Mouse (Mus musculus) embryonic facial prominence, embryonic 11.5 days (tissue): ENCODE results near the gene Cnksr3. TPM values are rescaled to one million over a fixed set of nuclear protein-coding genes. Genes with fewer than 3 reads are reported as not detected.

Experiments
- ATAC-seq: fragments of 200-750 bp; cut with Nextera tagmentation; replicated peaks from 2 replicates; pipeline ENCODE4 v1.8.0; 2017; ENCODE audit warnings: low read depth; ENCODE audit not compliant: insufficient number of reproducible peaks, low FRiP score, low TSS enrichment
- DNase-seq: peaks from one replicate; pipeline ENCODE4 v3.0.0-alpha.2; 2015; ENCODE audit warnings: low spot score
- H3K27ac ChIP-seq: fragments of 300-500 bp; sonication (generic); replicated peaks from 2 replicates; pipeline ENCODE4 v1.5.1; 2014; ENCODE audit warnings: mild to moderate bottlenecking, low read depth, low read length, control low read depth
- H3K27me3 ChIP-seq: fragments of 300-500 bp; sonication (generic); 2 replicates; pipeline ENCODE4 v1.6.1; 2014; ENCODE audit warnings: mild to moderate bottlenecking, low read length, moderate library complexity, mixed read lengths; ENCODE audit not compliant: control insufficient read depth, insufficient read depth
- H3K36me3 ChIP-seq: fragments of 300-500 bp; sonication (generic); replicated peaks from 2 replicates; pipeline ENCODE4 v1.6.1; 2014; ENCODE audit warnings: low read depth, mild to moderate bottlenecking, low read length, moderate library complexity, mixed read lengths; ENCODE audit not compliant: control insufficient read depth, insufficient read depth
- H3K4me1 ChIP-seq: fragments of 300-500 bp; sonication (generic); 2 replicates; pipeline ENCODE4 v1.6.1; 2014; ENCODE audit warnings: low read length, mixed read lengths; ENCODE audit not compliant: control insufficient read depth, insufficient read depth
- H3K4me2 ChIP-seq: fragments of 300-500 bp; sonication (generic); 2 replicates; pipeline ENCODE4 v1.6.1; 2014; ENCODE audit warnings: low read depth, mild to moderate bottlenecking, control low read depth, low read length, moderate library complexity
- H3K4me3 ChIP-seq: fragments of 300-500 bp; sonication (generic); 2 replicates; pipeline ENCODE4 v1.5.1; 2014; ENCODE audit warnings: low read depth, low read length, control low read depth
- H3K9ac ChIP-seq: fragments of 300-500 bp; sonication (generic); replicated peaks from 2 replicates; pipeline ENCODE4 v1.6.1; 2014; ENCODE audit warnings: mild to moderate bottlenecking, control low read depth, low read length
- H3K9me3 ChIP-seq: fragments of 300-500 bp; sonication (generic); replicated peaks from 2 replicates; pipeline ENCODE4 v1.6.1; 2016; ENCODE audit warnings: mild to moderate bottlenecking, low read length, inconsistent platforms, mixed read lengths; ENCODE audit not compliant: control insufficient read depth
- WGBS: fragments of 180-500 bp; shearing (Covaris S2); extraction: QIAGEN DNeasy Blood & Tissue Kit; methylation state at CpG from one replicate; pipeline ENCODE4 v1.1.7; 2014; 5-methylcytosine and 5-hydroxymethylcytosine counted together
- polyA plus RNA-seq: library from polyadenylated mRNA; unstranded; fragments of >200 nt; fragmentation: Nextera tagmentation; extraction: Ambion mirVana; gene quantifications from 2 replicates; pipeline ENCODE4 v1.2.1, GENCODE M21; 2014

Cnksr3 gene
- polyA plus RNA-seq, 1 experiment from 2014 or later: 10.1 TPM

DNA sequence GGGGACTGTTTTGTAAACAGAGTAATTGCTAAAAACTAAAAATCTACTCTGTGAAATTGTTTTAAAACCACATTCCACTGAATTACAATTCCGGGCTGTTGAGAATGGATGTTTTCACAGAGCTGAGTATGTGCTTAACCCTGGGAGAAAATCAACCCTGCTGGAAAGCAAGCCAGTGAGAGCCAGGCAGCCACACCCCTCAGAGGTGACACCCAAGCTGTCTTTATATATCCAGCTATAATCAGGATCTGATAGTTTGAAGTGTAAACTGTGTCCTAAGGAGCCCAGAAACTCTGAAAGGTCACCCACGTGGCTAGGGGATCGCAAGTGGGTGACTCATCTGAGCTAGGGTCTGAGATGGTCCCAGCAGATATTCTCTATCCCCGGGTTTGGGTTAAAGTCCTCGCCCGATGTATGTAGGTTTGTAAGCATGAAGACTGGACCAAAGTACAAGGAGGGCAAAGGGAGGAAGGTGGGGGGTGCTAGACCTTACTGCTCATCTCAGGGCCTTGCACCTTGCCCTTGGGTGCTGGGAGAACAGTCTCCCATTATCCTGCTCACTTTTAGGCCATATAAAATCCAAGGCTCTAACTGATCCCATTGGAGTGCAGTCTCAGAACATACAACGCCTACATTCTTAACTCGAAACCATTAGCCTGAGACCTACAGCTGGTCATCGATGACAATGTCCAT is 20.2 kb downstream of the Cnksr3 start:
- H3K9ac ChIP-seq: no peak overlapping the region
- WGBS: 83% methylated on average over 9 of the region's 9 CpGs
- no peaks in the 10 kb centered on the region for H3K27me3 ChIP-seq
- ATAC-seq (no peak), DNase-seq (no peak)
- no peaks in the 10 kb centered on the region for H3K36me3 ChIP-seq
- no peak overlapping the region for H3K4me3 ChIP-seq
- H3K9me3 ChIP-seq: no peaks in the 10 kb centered on the region
- no peak overlapping the region for H3K27ac ChIP-seq
- no peaks in the 10 kb centered on the region for H3K4me1 ChIP-seq
- no peak overlapping the region for H3K4me2 ChIP-seq

DNA sequence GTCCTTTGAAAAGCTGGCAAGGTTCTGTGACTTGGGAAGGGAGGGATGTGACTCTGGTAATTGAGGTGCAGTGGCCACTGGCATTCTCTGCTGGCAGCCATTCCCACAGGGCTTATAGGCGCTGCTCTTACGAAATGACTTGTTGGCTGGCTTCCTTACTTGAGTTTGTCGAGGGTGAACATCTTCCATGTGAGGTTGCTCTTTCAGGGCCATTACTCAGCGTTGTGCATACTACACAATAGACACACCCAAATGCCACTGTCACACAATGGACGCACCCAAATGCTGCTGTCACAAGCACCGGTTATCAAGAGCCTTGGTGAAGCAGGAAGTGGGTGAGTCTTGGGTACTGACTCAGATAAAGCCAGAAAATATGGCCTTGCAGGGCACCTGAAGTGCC is 22.8 kb downstream of the Cnksr3 start:
- H3K9me3 ChIP-seq: no peaks in the 10 kb centered on the region
- H3K27ac ChIP-seq: no peak overlapping the region
- H3K9ac ChIP-seq: no peak overlapping the region
- 83% methylated on average over 6 of the region's 6 CpGs for WGBS
- no peaks in the 10 kb centered on the region for H3K4me1 ChIP-seq
- no peak for ATAC-seq
- H3K4me2 ChIP-seq: no peak overlapping the region
- H3K36me3 ChIP-seq: no peaks in the 10 kb centered on the region
- no peak overlapping the region for H3K4me3 ChIP-seq
- no peak for DNase-seq
- H3K27me3 ChIP-seq: no peaks in the 10 kb centered on the region

GRCm38 (mm10) chr10:7187881-7188280 is 24.2 kb downstream of the Cnksr3 start:
- H3K36me3 ChIP-seq: no peaks in the 10 kb centered on the region
- WGBS: 66% methylated on average over 7 of the region's 7 CpGs
- H3K27me3 ChIP-seq: no peaks in the 10 kb centered on the region
- H3K4me1 ChIP-seq: peaks cover 4% of the 10 kb centered on the region; the same call in 1 of the 2 replicates
- H3K4me3 ChIP-seq: no peak overlapping the region
- DNase-seq (no peak), ATAC-seq (no peak)
- H3K9me3 ChIP-seq: no peaks in the 10 kb centered on the region
- H3K4me2 ChIP-seq: no peak overlapping the region
- H3K9ac ChIP-seq: no peak overlapping the region
- H3K27ac ChIP-seq: no peak overlapping the region

DNA sequence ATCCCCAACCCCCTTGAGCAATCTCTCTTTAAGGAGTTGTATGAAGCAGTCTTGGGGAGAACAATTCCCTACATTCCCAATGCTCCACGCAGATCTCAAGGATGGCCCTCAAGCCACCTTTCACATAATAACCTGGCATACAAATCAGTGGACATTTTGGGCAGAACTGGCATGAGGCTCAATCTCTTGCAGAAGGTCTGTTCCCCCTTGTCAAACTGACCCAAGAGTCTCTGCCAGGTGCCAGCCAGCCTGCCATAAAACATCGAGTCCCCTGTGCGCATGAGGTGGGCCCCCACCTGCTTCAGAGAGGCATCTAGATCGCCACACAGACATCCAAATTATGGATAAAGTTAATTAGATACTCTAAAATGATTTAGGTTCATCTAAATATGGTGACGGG is 25.0 kb downstream of the Cnksr3 start:
- Histone ChIP-seq H3K4me2 (no peak overlapping the region), H3K36me3 (no peaks in the 10 kb centered on the region), H3K27ac (no peak overlapping the region), H3K4me1 (peaks cover 7% of the 10 kb centered on the region; the same call in 1 of the 2 replicates), H3K9ac (no peak overlapping the region), H3K4me3 (no peak overlapping the region), H3K27me3 (no peaks in the 10 kb centered on the region), H3K9me3 (no peaks in the 10 kb centered on the region)
- 92% methylated on average over 5 of the region's 5 CpGs for WGBS
- DNase-seq: no peak
- ATAC-seq: no peak

GRCm38 (mm10) chr10:7186018-7186417 is 26.0 kb downstream of the Cnksr3 start:
- WGBS: 92% methylated on average over 5 of the region's 5 CpGs
- ATAC-seq: no peak
- Histone ChIP-seq H3K9me3 (no peaks in the 10 kb centered on the region), H3K27ac (no peak overlapping the region), H3K4me3 (no peak overlapping the region), H3K4me1 (peaks cover 7% of the 10 kb centered on the region; the same call in 1 of the 2 replicates), H3K36me3 (no peaks in the 10 kb centered on the region), H3K4me2 (no peak overlapping the region), H3K27me3 (no peaks in the 10 kb centered on the region), H3K9ac (no peak overlapping the region)
- no peak for DNase-seq

- peak; percentile 69 for DNase-seq
- no peak overlapping the region for H3K4me2 ChIP-seq
- H3K27ac ChIP-seq: no peak overlapping the region
Observed at GRCm38 (mm10) chr10:7183171-7183631, 28.8 kb downstream of the Cnksr3 start.

GRCm38 (mm10) chr10:7182555-7183170 is 29.4 kb downstream of the Cnksr3 start:
- Histone ChIP-seq H3K9ac (no peak overlapping the region), H3K4me2 (no peak overlapping the region), H3K27ac (no peak overlapping the region), H3K4me3 (no peak overlapping the region), H3K9me3 (no peaks in the 10 kb centered on the region), H3K4me1 (peaks cover 7% of the 10 kb centered on the region; the same call in 1 of the 2 replicates), H3K27me3 (no peaks in the 10 kb centered on the region), H3K36me3 (no peaks in the 10 kb centered on the region)
- ATAC-seq (no peak), DNase-seq (no peak)
- 60% methylated on average over 12 of the region's 12 CpGs for whole genome bisulfite sequencing

More at GRCm38 (mm10) chr10:7183171-7183631, 28.8 kb downstream of the Cnksr3 start:
- Histone ChIP-seq H3K27me3 (no peaks in the 10 kb centered on the region), H3K9me3 (no peaks in the 10 kb centered on the region), H3K36me3 (no peaks in the 10 kb centered on the region), H3K9ac (no peak overlapping the region), H3K4me1 (peaks cover 7% of the 10 kb centered on the region; the same call in 1 of the 2 replicates), H3K4me3 (no peak overlapping the region)
- ATAC-seq: peak; percentile 69; the same call in 1 of the 2 replicates
- 17% methylated on average over 6 of the region's 6 CpGs for WGBS

GRCm38 (mm10) chr10:7180296-7180695 is 31.7 kb downstream of the Cnksr3 start:
- Histone ChIP-seq H3K9ac (no peak overlapping the region), H3K27me3 (no peaks in the 10 kb centered on the region), H3K4me1 (peaks cover 7% of the 10 kb centered on the region; the same call in 1 of the 2 replicates), H3K36me3 (no peaks in the 10 kb centered on the region), H3K4me2 (no peak overlapping the region), H3K9me3 (no peaks in the 10 kb centered on the region), H3K27ac (no peak overlapping the region), H3K4me3 (no peak overlapping the region)
- 80% methylated on average over 5 of the region's 5 CpGs for WGBS
- no peak for DNase-seq
- no peak for ATAC-seq
